Mouse (Mus musculus): ENCODE data around the gene Limk2. TPM values are rescaled to one million over a fixed set of nuclear protein-coding genes. Genes with fewer than 3 reads are reported as not detected.

Limk2 gene
- polyA plus RNA-seq, 1 experiment from 2014 or later: 95.8 TPM

GRCm38 (mm10) chr11:3331756-3332642, 77.0 kb downstream of the Limk2 start:
- under 1% methylated on average over 73 of the region's 75 CpGs for WGBS
- ATAC-seq (ENCODE audit: insufficient number of reproducible peaks, insufficient read depth, low FRiP score, low read depth): peak; percentile 92
- H3K9ac ChIP-seq (replicated peaks; ENCODE audit: low read depth, low read length): peak overlapping the region; percentile 34

GRCm38 (mm10) chr11:3330991-3331750, 77.8 kb downstream of the Limk2 start:
- Histone ChIP-seq H3K27me3 (ENCODE audit: control insufficient read depth, insufficient read depth, low read length) (no peaks in the 10 kb centered on the region), H3K4me1 (ENCODE audit: control insufficient read depth, insufficient read depth, low read length) (peaks cover 25% of the 10 kb centered on the region), H3K27ac (ENCODE audit: low read length) (peak overlapping the region; percentile 40; the same call in 1 of the 2 replicates), H3K4me3 (ENCODE audit: low read depth, low read length) (peak overlapping the region; percentile 42), H3K9me3 (ENCODE audit: control insufficient read depth, low read depth, low read length) (no peaks in the 10 kb centered on the region), H3K4me2 (replicated peaks; ENCODE audit: low read depth, low read length) (peak overlapping the region; percentile 97), H3K9ac (replicated peaks; ENCODE audit: low read depth, low read length) (peak overlapping the region; percentile 18; the same call in 1 of the 2 replicates), H3K36me3 (ENCODE audit: control insufficient read depth, insufficient read depth, low read length) (no peaks in the 10 kb centered on the region)
- WGBS: 4% methylated on average over 14 of the region's 14 CpGs
- ATAC-seq (ENCODE audit: insufficient number of reproducible peaks, insufficient read depth, low FRiP score, low read depth): no peak

More at GRCm38 (mm10) chr11:3331756-3332642, 77.0 kb downstream of the Limk2 start:
- no peaks in the 10 kb centered on the region for H3K27me3 ChIP-seq (ENCODE audit: control insufficient read depth, insufficient read depth, low read length)
- no peaks in the 10 kb centered on the region for H3K9me3 ChIP-seq (ENCODE audit: control insufficient read depth, low read depth, low read length)
- H3K4me2 ChIP-seq (replicated peaks; ENCODE audit: low read depth, low read length): peak overlapping the region; percentile 97
- H3K27ac ChIP-seq (ENCODE audit: low read length): peak overlapping the region; percentile 73; the same call in 1 of the 2 replicates
- H3K4me3 ChIP-seq (ENCODE audit: low read depth, low read length): peak overlapping the region; percentile 42
- no peaks in the 10 kb centered on the region for H3K36me3 ChIP-seq (ENCODE audit: control insufficient read depth, insufficient read depth, low read length)
- peaks cover 30% of the 10 kb centered on the region for H3K4me1 ChIP-seq (ENCODE audit: control insufficient read depth, insufficient read depth, low read length)

GRCm38 (mm10) chr11:3330566-3330965, 78.4 kb downstream of the Limk2 start:
- Histone ChIP-seq H3K4me3 (ENCODE audit: low read depth, low read length) (peak overlapping the region; percentile 42), H3K27ac (ENCODE audit: low read length) (peak overlapping the region; percentile 40; the same call in 1 of the 2 replicates), H3K36me3 (ENCODE audit: control insufficient read depth, insufficient read depth, low read length) (no peaks in the 10 kb centered on the region), H3K27me3 (ENCODE audit: control insufficient read depth, insufficient read depth, low read length) (no peaks in the 10 kb centered on the region), H3K4me1 (ENCODE audit: control insufficient read depth, insufficient read depth, low read length) (peaks cover 18% of the 10 kb centered on the region), H3K4me2 (replicated peaks; ENCODE audit: low read depth, low read length) (peak overlapping the region; percentile 97), H3K9me3 (ENCODE audit: control insufficient read depth, low read depth, low read length) (no peaks in the 10 kb centered on the region), H3K9ac (replicated peaks; ENCODE audit: low read depth, low read length) (peak overlapping the region; percentile 18; the same call in 1 of the 2 replicates)
- WGBS: 2% methylated on average over 9 of the region's 9 CpGs
- ATAC-seq (ENCODE audit: insufficient number of reproducible peaks, insufficient read depth, low FRiP score, low read depth): peak; percentile 43; the same call in 1 of the 2 replicates

- Histone ChIP-seq H3K9me3 (ENCODE audit: control insufficient read depth, low read depth, low read length) (no peaks in the 10 kb centered on the region), H3K9ac (replicated peaks; ENCODE audit: low read depth, low read length) (peak within 1 kb of the TSS; percentile 18; the same call in 1 of the 2 replicates), H3K4me3 (ENCODE audit: low read depth, low read length) (peak within 1 kb of the TSS; percentile 42), H3K36me3 (ENCODE audit: control insufficient read depth, insufficient read depth, low read length) (no peaks in the 10 kb centered on the region), H3K4me2 (replicated peaks; ENCODE audit: low read depth, low read length) (peak within 1 kb of the TSS; percentile 97), H3K27ac (ENCODE audit: low read length) (peak within 1 kb of the TSS; percentile 40; the same call in 1 of the 2 replicates), H3K27me3 (ENCODE audit: control insufficient read depth, insufficient read depth, low read length) (no peaks in the 10 kb centered on the region), H3K4me1 (ENCODE audit: control insufficient read depth, insufficient read depth, low read length) (peaks cover 14% of the 10 kb centered on the region)
- no peak for ATAC-seq (ENCODE audit: insufficient number of reproducible peaks, insufficient read depth, low FRiP score, low read depth)
Observed at GRCm38 (mm10) chr11:3329891-3330451, 79.0 kb downstream of the Limk2 start, which contains the start of gene Pik3ip1. Gene Pik3ip1, plus strand, starts transcription at chr11:3330401.

GRCm38 (mm10) chr11:3328806-3329775, 79.9 kb downstream of the Limk2 start:
- no peak overlapping the region for H3K9ac ChIP-seq (replicated peaks; ENCODE audit: low read depth, low read length)
- H3K36me3 ChIP-seq (ENCODE audit: control insufficient read depth, insufficient read depth, low read length): no peaks in the 10 kb centered on the region
- H3K9me3 ChIP-seq (ENCODE audit: control insufficient read depth, low read depth, low read length): no peaks in the 10 kb centered on the region
- no peak overlapping the region for H3K27ac ChIP-seq (ENCODE audit: low read length)
- H3K4me3 ChIP-seq (ENCODE audit: low read depth, low read length): no peak overlapping the region
- H3K4me1 ChIP-seq (ENCODE audit: control insufficient read depth, insufficient read depth, low read length): peaks cover 11% of the 10 kb centered on the region
- no peaks in the 10 kb centered on the region for H3K27me3 ChIP-seq (ENCODE audit: control insufficient read depth, insufficient read depth, low read length)
- no peak overlapping the region for H3K4me2 ChIP-seq (replicated peaks; ENCODE audit: low read depth, low read length)
- WGBS: 71% methylated on average over 11 of the region's 11 CpGs
- ATAC-seq (ENCODE audit: insufficient number of reproducible peaks, insufficient read depth, low FRiP score, low read depth): no peak

GRCm38 (mm10) chr11:3328271-3328670, 80.7 kb downstream of the Limk2 start:
- Histone ChIP-seq H3K9me3 (ENCODE audit: control insufficient read depth, low read depth, low read length) (no peaks in the 10 kb centered on the region), H3K27ac (ENCODE audit: low read length) (no peak overlapping the region), H3K27me3 (ENCODE audit: control insufficient read depth, insufficient read depth, low read length) (no peaks in the 10 kb centered on the region), H3K4me2 (replicated peaks; ENCODE audit: low read depth, low read length) (no peak overlapping the region), H3K4me3 (ENCODE audit: low read depth, low read length) (no peak overlapping the region), H3K4me1 (ENCODE audit: control insufficient read depth, insufficient read depth, low read length) (peaks cover 11% of the 10 kb centered on the region), H3K36me3 (ENCODE audit: control insufficient read depth, insufficient read depth, low read length) (no peaks in the 10 kb centered on the region), H3K9ac (replicated peaks; ENCODE audit: low read depth, low read length) (no peak overlapping the region)
- ATAC-seq (ENCODE audit: insufficient number of reproducible peaks, insufficient read depth, low FRiP score, low read depth): no peak
- WGBS: 76% methylated on average over 5 of the region's 5 CpGs

GRCm38 (mm10) chr11:3318286-3318685, 90.7 kb downstream of the Limk2 start:
- no peak overlapping the region for H3K4me2 ChIP-seq (replicated peaks; ENCODE audit: low read depth, low read length)
- H3K4me3 ChIP-seq (ENCODE audit: low read depth, low read length): no peak overlapping the region
- H3K4me1 ChIP-seq (ENCODE audit: control insufficient read depth, insufficient read depth, low read length): no peaks in the 10 kb centered on the region; the same call in 1 of the 2 replicates
- ATAC-seq (ENCODE audit: insufficient number of reproducible peaks, insufficient read depth, low FRiP score, low read depth): no peak
- H3K27ac ChIP-seq (ENCODE audit: low read length): no peak overlapping the region
- 78% methylated on average over 3 of the region's 3 CpGs for WGBS
- H3K9ac ChIP-seq (replicated peaks; ENCODE audit: low read depth, low read length): no peak overlapping the region
- no peaks in the 10 kb centered on the region for H3K36me3 ChIP-seq (ENCODE audit: control insufficient read depth, insufficient read depth, low read length)
- H3K27me3 ChIP-seq (ENCODE audit: control insufficient read depth, insufficient read depth, low read length): no peaks in the 10 kb centered on the region
- H3K9me3 ChIP-seq (ENCODE audit: control insufficient read depth, low read depth, low read length): 0 out of 2 replicates have a peak, but pooled peaks cover 3% of the 10 kb centered on the region

All from stomach, embryonic 14.5 days (tissue).